Mouse (Mus musculus) heart, adult 2 months (tissue): Measurements from ENCODE around the gene Sox2.

Source experiments
- CTCF ChIP-seq: fragments of 200-600 bp; IDR thresholded peaks from 2 replicates; pipeline ENCODE4 v1.8.1; 2022; ENCODE audit warnings: antibody characterized with exemption, mild to moderate bottlenecking, moderate library complexity
- EP300 ChIP-seq: fragments of 200-500 bp; IDR thresholded peaks from 2 replicates; pipeline ENCODE4 v1.6.1; 2011; ENCODE audit warnings: low read depth, low read length, control low read depth; ENCODE audit not compliant: insufficient read depth
- POLR2A ChIP-seq: fragments of 200-500 bp; IDR thresholded peaks from 2 replicates; pipeline ENCODE4 v1.6.1; 2011; ENCODE audit warnings: mild to moderate bottlenecking, low read depth, low read length, control low read depth; ENCODE audit not compliant: insufficient read depth

- no peak for TF ChIP-seq POLR2A
- peak; percentile 68 for TF ChIP-seq CTCF
- TF ChIP-seq EP300: no peak
These were observed 11.0 kb upstream of the Sox2 start for GRCm38 (mm10) chr3:34639031-34639872.
